Mouse (Mus musculus) liver, adult 2 months (tissue): ENCODE results near the gene Cd160.

Source experiments
- CTCF ChIP-seq: fragments of 200-500 bp; IDR thresholded peaks from 2 replicates; pipeline ENCODE4 v1.5.1; 2011; ENCODE audit warnings: low read depth, low read length, control low read depth
- POLR2A ChIP-seq: fragments of 200-500 bp; IDR thresholded peaks from 2 replicates; pipeline ENCODE4 v1.6.1; 2011; ENCODE audit warnings: low read length, control low read depth; ENCODE audit not compliant: insufficient read depth; ENCODE audit errors: extremely low read depth

- TF ChIP-seq CTCF (no peak), POLR2A (no peak)
These were observed 17.9 kb downstream of the Cd160 start for GRCm38 (mm10) chr3:96811232-96811631.
